Mouse (Mus musculus) MEL (cell line): ENCODE data around the gene Prx. TPM values are rescaled to one million over a fixed set of nuclear protein-coding genes. Genes with fewer than 3 reads are reported as not detected.

Source experiments
- DNase-seq: peaks from one replicate; pipeline ENCODE4 v3.0.0; 2011; ENCODE audit warnings: low read depth, low spot score
- H3K27ac ChIP-seq: 2 replicates; pipeline ENCODE4 v1.5.1; 2012; ENCODE audit warnings: low read depth, mild to moderate bottlenecking, control low read depth, low read length, moderate library complexity; ENCODE audit not compliant: control insufficient read depth
- H3K27me3 ChIP-seq, 2 experiments: fragments of 150-350 bp in 1 of 2; sonication (generic) in 1 of 2; 2 replicates each; pipeline ENCODE4 v1.6.1; 2012; ENCODE audit warnings: low read length in 2 of 2, mild to moderate bottlenecking in 2 of 2, improper control_type of control experiment in 1 of 2, moderate library complexity in 1 of 2; ENCODE audit not compliant: insufficient read depth in 2 of 2, control insufficient read depth in 1 of 2
- H3K36me3 ChIP-seq, 2 experiments: 2 replicates each; pipeline ENCODE4 v1.6.1; 2012 to 2014; ENCODE audit warnings: low read length in 2 of 2, improper control_type of control experiment in 1 of 2, inconsistent platforms in 1 of 2, mild to moderate bottlenecking in 1 of 2; ENCODE audit not compliant: insufficient read depth in 2 of 2, control insufficient read depth in 1 of 2
- H3K4me1 ChIP-seq, 2 experiments: fragments of 150-350 bp in 1 of 2; sonication (generic) in 1 of 2; 2 replicates each; pipeline ENCODE4 v1.6.1; 2012; ENCODE audit warnings: low read length in 2 of 2, improper control_type of control experiment in 1 of 2, mild to moderate bottlenecking in 1 of 2; ENCODE audit not compliant: insufficient read depth in 2 of 2, control insufficient read depth in 1 of 2
- H3K4me3 ChIP-seq, 2 experiments: fragments of 150-350 bp in 1 of 2; sonication (generic) in 1 of 2; 2 replicates each; pipeline ENCODE4 v1.5.1; 2012; ENCODE audit warnings: low read depth in 2 of 2, low read length in 2 of 2, mild to moderate bottlenecking in 2 of 2, moderate library complexity in 2 of 2, control low read depth in 1 of 2, improper control_type of control experiment in 1 of 2; ENCODE audit not compliant: control insufficient read depth in 1 of 2, insufficient read depth in 1 of 2
- H3K79me2 ChIP-seq: 2 replicates; pipeline ENCODE4 v1.6.1; 2012; ENCODE audit warnings: mild to moderate bottlenecking, low read length, moderate library complexity; ENCODE audit not compliant: control insufficient read depth, poor library complexity, insufficient read depth
- H3K9ac ChIP-seq: 2 replicates; pipeline ENCODE4 v1.6.1; 2012; ENCODE audit warnings: low read depth, mild to moderate bottlenecking, control low read depth, low read length, moderate library complexity; ENCODE audit not compliant: control insufficient read depth, poor library complexity, severe bottlenecking
- H3K9me3 ChIP-seq: fragments of 150-350 bp; sonication (generic); replicated peaks from 2 replicates; pipeline ENCODE4 v1.6.1; 2012; ENCODE audit warnings: mild to moderate bottlenecking, low read length, improper control_type of control experiment, moderate library complexity; ENCODE audit not compliant: insufficient read depth
- BHLHE40 ChIP-seq: IDR thresholded peaks from 2 replicates; pipeline ENCODE4 v1.6.1; 2012; ENCODE audit warnings: low read depth, mild to moderate bottlenecking, inconsistent platforms, low read length, improper control_type of control experiment, borderline replicate concordance
- CTCF ChIP-seq, 3 experiments: IDR thresholded peaks in 2 of 3; conservative IDR thresholded peaks in 1 of 3; 2 replicates each; pipeline ENCODE4 v1.5.1; 2011 to 2012; ENCODE audit warnings: low read length in 3 of 3, low read depth in 2 of 3, mild to moderate bottlenecking in 2 of 3, improper control_type of control experiment in 1 of 3, inconsistent platforms in 1 of 3, mixed read lengths in 1 of 3, moderate library complexity in 1 of 3; ENCODE audit not compliant: control insufficient read depth in 1 of 3, insufficient read depth in 1 of 3, poor library complexity in 1 of 3, severe bottlenecking in 1 of 3
- E2F4 ChIP-seq: IDR thresholded peaks from 2 replicates; pipeline ENCODE4 v1.6.1; 2011; ENCODE audit warnings: low read depth, low read length, improper control_type of control experiment, borderline replicate concordance
- EP300 ChIP-seq, 2 experiments: IDR thresholded peaks; 2 replicates each; pipeline ENCODE4 v1.6.1; 2011; ENCODE audit warnings: improper control_type of control experiment in 2 of 2, low read length in 2 of 2, low read depth in 1 of 2, mild to moderate bottlenecking in 1 of 2
- ETS1 ChIP-seq: IDR thresholded peaks from 2 replicates; pipeline ENCODE4 v1.6.1; 2012; ENCODE audit warnings: low read depth, mild to moderate bottlenecking, inconsistent platforms, low read length, improper control_type of control experiment, moderate library complexity
- GABPA ChIP-seq: IDR thresholded peaks from 2 replicates; pipeline ENCODE4 v1.6.1; 2012; ENCODE audit warnings: low read depth, mild to moderate bottlenecking, inconsistent platforms, low read length, improper control_type of control experiment, moderate library complexity
- GATA1 ChIP-seq: IDR thresholded peaks from 2 replicates; pipeline ENCODE4 v1.6.1; 2011; ENCODE audit warnings: low read depth, low read length, improper control_type of control experiment
- MAFK ChIP-seq: IDR thresholded peaks from 2 replicates; pipeline ENCODE4 v1.6.1; 2011; ENCODE audit warnings: low read depth, mild to moderate bottlenecking, low read length, improper control_type of control experiment, borderline replicate concordance
- MAX ChIP-seq: IDR thresholded peaks from 2 replicates; pipeline ENCODE4 v1.6.1; 2011; ENCODE audit warnings: low read length, improper control_type of control experiment
- MAZ ChIP-seq: IDR thresholded peaks from 2 replicates; pipeline ENCODE4 v1.6.1; 2012; ENCODE audit warnings: low read depth, mild to moderate bottlenecking, inconsistent platforms, low read length, improper control_type of control experiment
- MXI1 ChIP-seq: IDR thresholded peaks from 2 replicates; pipeline ENCODE4 v1.6.1; 2011; ENCODE audit warnings: mild to moderate bottlenecking, low read depth, low read length, improper control_type of control experiment
- MYB ChIP-seq: IDR thresholded peaks from 2 replicates; pipeline ENCODE4 v1.6.1; 2011; ENCODE audit warnings: mild to moderate bottlenecking, low read depth, low read length, improper control_type of control experiment
- MYC ChIP-seq: IDR thresholded peaks from 2 replicates; pipeline ENCODE4 v1.6.1; 2011; ENCODE audit warnings: low read depth, mild to moderate bottlenecking, low read length, improper control_type of control experiment, moderate library complexity
- NELFE ChIP-seq: IDR thresholded peaks from 2 replicates; pipeline ENCODE4 v1.6.1; 2011; ENCODE audit warnings: low read depth, low read length, improper control_type of control experiment
- NRF1 ChIP-seq: IDR thresholded peaks from 2 replicates; pipeline ENCODE4 v1.6.1; 2014; ENCODE audit warnings: low read depth, mild to moderate bottlenecking, inconsistent platforms, low read length, improper control_type of control experiment, moderate library complexity; ENCODE audit not compliant: poor library complexity, insufficient read depth, severe bottlenecking
- POLR2A ChIP-seq, 2 experiments: IDR thresholded peaks; 2 replicates each; pipeline ENCODE4 v1.6.1; 2011 to 2012; ENCODE audit warnings: low read length in 2 of 2, mild to moderate bottlenecking in 2 of 2, control low read depth in 1 of 2, improper control_type of control experiment in 1 of 2, low read depth in 1 of 2, moderate library complexity in 1 of 2; ENCODE audit not compliant: control insufficient read depth in 1 of 2, insufficient read depth in 1 of 2, poor library complexity in 1 of 2
- POLR2AphosphoS5 ChIP-seq: IDR thresholded peaks from 2 replicates; pipeline ENCODE4 v1.6.1; 2012; ENCODE audit warnings: low read depth, borderline replicate concordance, mild to moderate bottlenecking, inconsistent platforms, low read length, moderate library complexity, mixed read lengths
- RAD21 ChIP-seq: IDR thresholded peaks from 2 replicates; pipeline ENCODE4 v1.6.1; 2011; ENCODE audit warnings: mild to moderate bottlenecking, low read depth, low read length, improper control_type of control experiment
- RCOR1 ChIP-seq: IDR thresholded peaks from 2 replicates; pipeline ENCODE4 v1.6.1; 2012; ENCODE audit warnings: low read depth, mild to moderate bottlenecking, inconsistent platforms, low read length, improper control_type of control experiment
- SIN3A ChIP-seq: IDR thresholded peaks from 2 replicates; pipeline ENCODE4 v1.6.1; 2012; ENCODE audit warnings: low read length, improper control_type of control experiment, inconsistent platforms
- SMC3 ChIP-seq: IDR thresholded peaks from 2 replicates; pipeline ENCODE4 v1.6.1; 2011; ENCODE audit warnings: low read depth, low read length, improper control_type of control experiment
- TAL1 ChIP-seq: IDR thresholded peaks from 2 replicates; pipeline ENCODE4 v1.6.1; 2012; ENCODE audit warnings: mild to moderate bottlenecking, inconsistent platforms, low read length, moderate library complexity, mixed read lengths
- TBP ChIP-seq: IDR thresholded peaks from 2 replicates; pipeline ENCODE4 v1.8.0; 2011; ENCODE audit warnings: low read depth, low read length, improper control_type of control experiment
- TCF12 ChIP-seq: IDR thresholded peaks from 2 replicates; pipeline ENCODE4 v1.6.1; 2014; ENCODE audit warnings: low read depth, mild to moderate bottlenecking, inconsistent platforms, low read length, improper control_type of control experiment, moderate library complexity
- UBTF ChIP-seq: IDR thresholded peaks from 2 replicates; pipeline ENCODE4 v1.6.1; 2012; ENCODE audit warnings: low read depth, mild to moderate bottlenecking, inconsistent platforms, low read length, improper control_type of control experiment, moderate library complexity, borderline replicate concordance; ENCODE audit not compliant: insufficient read depth
- USF1 ChIP-seq: IDR thresholded peaks from 2 replicates; pipeline ENCODE4 v1.6.1; 2014; ENCODE audit warnings: low read depth, mild to moderate bottlenecking, inconsistent platforms, low read length, improper control_type of control experiment, moderate library complexity
- USF2 ChIP-seq, 2 experiments: IDR thresholded peaks; 2 replicates each; pipeline ENCODE4 v1.6.1; 2011 to 2012; ENCODE audit warnings: improper control_type of control experiment in 2 of 2, low read length in 2 of 2, borderline replicate concordance in 1 of 2, inconsistent platforms in 1 of 2, low read depth in 1 of 2, mild to moderate bottlenecking in 1 of 2; ENCODE audit not compliant: insufficient read depth in 1 of 2
- ZC3H11A ChIP-seq: IDR thresholded peaks from 2 replicates; pipeline ENCODE4 v1.6.1; 2012; ENCODE audit warnings: low read depth, mild to moderate bottlenecking, inconsistent platforms, low read length, improper control_type of control experiment
- ZNF384 ChIP-seq: IDR thresholded peaks from 2 replicates; pipeline ENCODE4 v1.6.1; 2012; ENCODE audit warnings: low read depth, mild to moderate bottlenecking, inconsistent platforms, low read length, improper control_type of control experiment
- polyA plus RNA-seq, 2 experiments: library from polyadenylated mRNA; stranded (reverse) in 1 of 2; unstranded in 1 of 2; fragments of >175 nt in 1 of 2; fragments of >200 nt in 1 of 2; gene quantifications; 2 replicates each; pipeline versions ENCODE4 v1.2.1 to v1.2.4; 2012; ENCODE audit warnings: low replicate concordance in 2 of 2, low read depth in 1 of 2; ENCODE audit not compliant: insufficient read length in 2 of 2, insufficient read depth in 1 of 2, missing spikeins in 1 of 2
- total RNA-seq: library from RNA; depleted of rRNA; stranded (reverse); fragments of 300-350 nt; gene quantifications from 2 replicates; pipeline ENCODE4 v1.2.3, GENCODE M21; 2012

The Prx gene
- total and polyA plus RNA-seq, 3 experiments = 0.39 to 1.4 TPM; not detected in 1

DNA sequence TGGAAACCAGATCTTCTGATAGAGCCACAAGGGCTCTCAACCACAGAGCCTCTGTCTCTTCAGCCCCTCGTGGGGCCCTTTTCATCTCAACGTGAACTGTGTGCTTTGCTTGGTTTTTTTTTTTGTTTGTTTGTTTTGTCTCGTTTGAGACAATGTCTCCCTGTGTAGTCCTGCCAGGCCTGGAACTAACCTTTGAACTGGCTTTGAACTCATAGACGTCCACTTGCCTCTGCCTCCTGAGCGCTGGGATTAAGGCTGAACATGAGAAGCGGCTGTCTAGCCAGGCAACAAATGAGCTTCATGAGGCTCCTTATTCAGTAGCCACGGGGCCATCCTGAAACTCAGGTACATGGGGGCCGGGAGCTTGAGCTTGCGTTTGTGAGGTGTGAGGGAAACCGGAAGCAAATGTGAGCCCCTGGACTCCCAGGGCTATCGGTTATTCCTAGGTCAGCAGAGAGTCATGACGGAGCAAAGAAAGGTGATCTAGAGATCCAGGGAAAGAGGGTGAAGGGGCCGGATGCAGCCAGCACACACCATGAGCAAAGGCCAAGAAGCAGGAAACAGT, 46.8 kb upstream of the Prx start:
- TF ChIP-seq CTCF (IDR thresholded peaks at IDR 0.05 in 2 of 3, conservative IDR thresholded peaks at IDR 0.05 in 1 of 3; ENCODE audit: control insufficient read depth in 1 of 3, insufficient read depth in 1 of 3, low read depth in 2 of 3, low read length in 3 of 3, poor library complexity in 1 of 3, severe bottlenecking in 1 of 3) = no peak
- TF ChIP-seq POLR2A (IDR thresholded peaks at IDR 0.05; ENCODE audit: control insufficient read depth in 1 of 2, insufficient read depth in 1 of 2, low read depth in 1 of 2, low read length in 2 of 2, poor library complexity in 1 of 2) = no peak
- TF ChIP-seq UBTF = no peak
- TF ChIP-seq RCOR1 = no peak
- TF ChIP-seq MAFK = no peak
- TF ChIP-seq GABPA = no peak
- TF ChIP-seq SMC3 = no peak
- no peak for TF ChIP-seq NELFE
- no peak for TF ChIP-seq POLR2AphosphoS5
- no peak for TF ChIP-seq MAZ
- TF ChIP-seq TCF12 = no peak
- no peak for TF ChIP-seq RAD21
- TF ChIP-seq MXI1 = no peak
- no peak for TF ChIP-seq BHLHE40
- Histone ChIP-seq H3K9me3 (no peaks in the 10 kb centered on the region), H3K4me1 (peaks cover 8 to 26% of the 10 kb centered on the region in 2 experiments), H3K27ac (no peak overlapping the region), H3K79me2 (peaks cover 24% of the 10 kb centered on the region), H3K27me3 (no peaks in the 10 kb centered on the region), H3K4me3 (no peak overlapping the region), H3K36me3 (peaks cover 0 to 47% of the 10 kb centered on the region in 2 experiments; a peak in 3 of 4 replicates), H3K9ac (no peak overlapping the region)
- DNase-seq = no peak

- peak overlapping the region; percentile 9 to 19 for H3K4me3 ChIP-seq
- peak; percentile 94 for DNase-seq
- H3K79me2 ChIP-seq = peaks cover 21% of the 10 kb centered on the region
- H3K9me3 ChIP-seq = no peaks in the 10 kb centered on the region
- H3K27me3 ChIP-seq = no peaks in the 10 kb centered on the region
- peak overlapping the region; percentile 91 for H3K27ac ChIP-seq
- H3K4me1 ChIP-seq = peaks cover 10 to 27% of the 10 kb centered on the region in 2 experiments
- TF ChIP-seq MXI1 (peak; percentile 90), MAZ (no peak; the same call in 1 of the 2 replicates), RCOR1 (peak; percentile 74), EP300 (IDR thresholded peaks at IDR 0.05; ENCODE audit: low read depth in 1 of 2, low read length in 2 of 2) (peak; percentile 64 to 88; a peak in 3 of 4 replicates), USF2 (IDR thresholded peaks at IDR 0.05; ENCODE audit: borderline replicate concordance in 1 of 2, insufficient read depth in 1 of 2, low read depth in 1 of 2, low read length in 2 of 2) (peak; percentile 90 to 94), MAX (peak; percentile 93), BHLHE40 (peak; percentile 96), SIN3A (peak; percentile 92), MYB (peak; percentile 91), UBTF (no peak), TCF12 (peak; percentile 77), TBP (peak; percentile 99), GATA1 (peak; percentile 83), USF1 (peak; percentile 98), POLR2A (IDR thresholded peaks at IDR 0.05; ENCODE audit: control insufficient read depth in 1 of 2, insufficient read depth in 1 of 2, low read depth in 1 of 2, low read length in 2 of 2, poor library complexity in 1 of 2) (peak in 1 of 2 experiments; percentile 29; a peak in 1 of 4 replicates), E2F4 (no peak), MYC (peak; percentile 36; the same call in 1 of the 2 replicates), ZC3H11A (no peak), ETS1 (peak; percentile 93), ZNF384 (peak; percentile 62), TAL1 (peak; percentile 48; the same call in 1 of the 2 replicates), NRF1 (no peak)
- H3K36me3 ChIP-seq = peaks cover 0 to 55% of the 10 kb centered on the region in 2 experiments; a peak in 3 of 4 replicates
- H3K9ac ChIP-seq = peak overlapping the region; percentile 20; the same call in 1 of the 2 replicates
Measured at GRCm38 (mm10) chr7:27454461-27455121, 44.5 kb upstream of the Prx start.
